Mouse (Mus musculus) kidney, postnatal 14 days (tissue): ENCODE data around the gene Adamts17.

ENCODE experiments used
- DNase-seq: peaks from one replicate; pipeline ENCODE4 v3.0.0; 2022; ENCODE audit warnings: mixed read lengths

Gene Adamts17

GRCm38 (mm10) chr7:66976371-66976770 is 136.8 kb downstream of the Adamts17 start:
- no peak for DNase-seq

GRCm38 (mm10) chr7:66981591-66981990 is 142.1 kb downstream of the Adamts17 start:
- no peak for DNase-seq

- no peak for DNase-seq
Observed at GRCm38 (mm10) chr7:66982084-66982483, 142.5 kb downstream of the Adamts17 start.

GRCm38 (mm10) chr7:66987671-66988070 is 148.1 kb downstream of the Adamts17 start:
- no peak for DNase-seq

GRCm38 (mm10) chr7:66988441-66988840 is 148.9 kb downstream of the Adamts17 start:
- no peak for DNase-seq

- no peak for DNase-seq
Observed at GRCm38 (mm10) chr7:66989357-66990045, 150.0 kb downstream of the Adamts17 start.

GRCm38 (mm10) chr7:66998821-66999220 is 159.3 kb downstream of the Adamts17 start:
- DNase-seq: no peak

- no peak for DNase-seq
Observed at GRCm38 (mm10) chr7:67003648-67004047, 164.1 kb downstream of the Adamts17 start.

GRCm38 (mm10) chr7:67004220-67004619 is 164.7 kb downstream of the Adamts17 start:
- no peak for DNase-seq

GRCm38 (mm10) chr7:67009841-67010240 is 170.3 kb downstream of the Adamts17 start:
- no peak for DNase-seq

GRCm38 (mm10) chr7:67012011-67012751 is 172.6 kb downstream of the Adamts17 start:
- DNase-seq: peak; percentile 13

GRCm38 (mm10) chr7:67013211-67013895 is 173.8 kb downstream of the Adamts17 start:
- peak; percentile 9 for DNase-seq

GRCm38 (mm10) chr7:67019937-67020336 is 180.4 kb downstream of the Adamts17 start:
- no peak for DNase-seq

GRCm38 (mm10) chr7:67026114-67027070 is 186.9 kb downstream of the Adamts17 start:
- no peak for DNase-seq

GRCm38 (mm10) chr7:67027216-67027615 is 187.7 kb downstream of the Adamts17 start:
- DNase-seq: no peak

- no peak for DNase-seq
Observed at GRCm38 (mm10) chr7:67027696-67028095, 188.2 kb downstream of the Adamts17 start.

- no peak for DNase-seq
Observed at GRCm38 (mm10) chr7:67028902-67029301, 189.4 kb downstream of the Adamts17 start.

- DNase-seq: no peak
Observed at GRCm38 (mm10) chr7:67029481-67029880, 189.9 kb downstream of the Adamts17 start.

- DNase-seq: no peak
Observed at GRCm38 (mm10) chr7:67031284-67031683, 191.7 kb downstream of the Adamts17 start.

- DNase-seq: no peak
Observed at GRCm38 (mm10) chr7:67032616-67033015, 193.1 kb downstream of the Adamts17 start.

- DNase-seq: peak; percentile 73
Observed at GRCm38 (mm10) chr7:67034369-67034768, 194.8 kb downstream of the Adamts17 start.

- no peak for DNase-seq
Observed at GRCm38 (mm10) chr7:67035246-67035645, 195.7 kb downstream of the Adamts17 start.
